Mouse (Mus musculus): ENCODE measurements at regions not wholly inside any gene's neighbourhood (a gene's known extent, or its start where the extent isn't known, plus 50 kb on each side); places are given as distances from the start of the nearest gene placed in this dataset.

GRCm38 (mm10) chr8:109384881-109385280 is 108.9 kb upstream of the Pmfbp1 start:
- H3K4me3 ChIP-seq (replicated peaks in 1 of 3; ENCODE audit: low read depth in 2 of 3, low read length in 2 of 3, poor library complexity in 1 of 3), result no peak overlapping the region
- no peaks in the 10 kb centered on the region for H3K27me3 ChIP-seq (replicated peaks)
- DNase-seq (ENCODE audit: extremely low read depth), result no peak
- no peak overlapping the region for H3K4me2 ChIP-seq (ENCODE audit: insufficient read depth, low read depth, poor library complexity, severe bottlenecking)
- dilution Hi-C loops (cut with MboI; ENCODE audit: extremely low pct_ligation_motif_present, extremely low pct_unique_long_range_greater_than_20kb, low sequenced_read_pairs), result no loop called here
- H3K36me3 ChIP-seq (replicated peaks in 1 of 2; ENCODE audit: control insufficient read depth in 1 of 2, insufficient read depth in 1 of 2, low read length in 1 of 2), result no peaks in the 10 kb centered on the region
- no peaks in the 10 kb centered on the region for H3K79me2 ChIP-seq (replicated peaks; ENCODE audit: control insufficient read depth, extremely low read depth, insufficient read depth, poor library complexity, severe bottlenecking)
- no peaks in the 10 kb centered on the region for H3K9me3 ChIP-seq (replicated peaks; ENCODE audit: low read length)
- in situ Hi-C loops (cut with MboI; ENCODE audit: low pct_ligation_motif_present, low pct_unique_long_range_greater_than_20kb, low sequenced_read_pairs), result no loop called here
- TF ChIP-seq MAZ (IDR thresholded peaks at IDR 0.05; ENCODE audit: low read depth, low read length), result no peak
- TF ChIP-seq TBP (conservative IDR thresholded peaks at IDR 0.05; ENCODE audit: low read depth, low read length), result no peak
- TF ChIP-seq E2F4 (IDR thresholded peaks at IDR 0.05; ENCODE audit: insufficient replicate concordance, low read depth, low read length), result no peak
- TF ChIP-seq NRF1 (IDR thresholded peaks at IDR 0.05; ENCODE audit: low read depth, low read length), result no peak
- no peak for TF ChIP-seq KAT2A (IDR thresholded peaks at IDR 0.05; ENCODE audit: insufficient replicate concordance, low read length)
- TF ChIP-seq IRF4 (IDR thresholded peaks at IDR 0.05; ENCODE audit: low read depth, low read length), result no peak
- H3K27ac ChIP-seq (ENCODE audit: insufficient read depth, low read depth), result no peak overlapping the region
- no peak overlapping the region for H3K9ac ChIP-seq (ENCODE audit: insufficient read depth, low read depth)
- no peaks in the 10 kb centered on the region for H3K4me1 ChIP-seq (ENCODE audit: control insufficient read depth in 1 of 2, insufficient read depth in 2 of 2)

- no peaks in the 10 kb centered on the region for H3K27me3 ChIP-seq (replicated peaks)
- TF ChIP-seq ZNF384 (IDR thresholded peaks at IDR 0.05; ENCODE audit: low read depth, low read length) (no peak), POLR2AphosphoS2 (IDR thresholded peaks at IDR 0.05; ENCODE audit: low read depth, low read length) (no peak), MXI1 (IDR thresholded peaks at IDR 0.05; ENCODE audit: low read depth, low read length) (no peak), NELFE (IDR thresholded peaks at IDR 0.05; ENCODE audit: low read depth, low read length) (no peak), CHD2 (IDR thresholded peaks at IDR 0.05; ENCODE audit: low read length) (no peak), UBTF (IDR thresholded peaks at IDR 0.05; ENCODE audit: low read depth, low read length) (no peak), MEF2A (IDR thresholded peaks at IDR 0.05; ENCODE audit: borderline replicate concordance, low read depth, low read length) (no peak), POLR2A (IDR thresholded peaks at IDR 0.05; ENCODE audit: low read depth, low read length) (no peak), RCOR1 (conservative IDR thresholded peaks at IDR 0.05; ENCODE audit: low read depth, low read length) (no peak), SMC3 (IDR thresholded peaks at IDR 0.05; ENCODE audit: low read depth, low read length) (no peak), KAT2A (IDR thresholded peaks at IDR 0.05; ENCODE audit: insufficient replicate concordance, low read length) (no peak)
- no peak overlapping the region for H3K9ac ChIP-seq (ENCODE audit: insufficient read depth, low read depth)
- no peaks in the 10 kb centered on the region for H3K36me3 ChIP-seq (replicated peaks in 1 of 2; ENCODE audit: control insufficient read depth in 1 of 2, insufficient read depth in 1 of 2, low read length in 1 of 2)
- no peaks in the 10 kb centered on the region for H3K4me1 ChIP-seq (ENCODE audit: control insufficient read depth in 1 of 2, insufficient read depth in 2 of 2)
- no peak for DNase-seq (ENCODE audit: extremely low read depth)
- H3K9me3 ChIP-seq (replicated peaks; ENCODE audit: low read length), result no peaks in the 10 kb centered on the region
- in situ Hi-C loops (cut with MboI; ENCODE audit: low pct_ligation_motif_present, low pct_unique_long_range_greater_than_20kb, low sequenced_read_pairs) (no loop called here), dilution Hi-C loops (cut with MboI; ENCODE audit: extremely low pct_ligation_motif_present, extremely low pct_unique_long_range_greater_than_20kb, low sequenced_read_pairs) (no loop called here)
- no peak overlapping the region for H3K4me2 ChIP-seq (ENCODE audit: insufficient read depth, low read depth, poor library complexity, severe bottlenecking)
- no peak overlapping the region for H3K4me3 ChIP-seq (replicated peaks in 1 of 3; ENCODE audit: low read depth in 2 of 3, low read length in 2 of 3, poor library complexity in 1 of 3)
- no peak overlapping the region for H3K27ac ChIP-seq (ENCODE audit: insufficient read depth, low read depth)
- no peaks in the 10 kb centered on the region for H3K79me2 ChIP-seq (replicated peaks; ENCODE audit: control insufficient read depth, extremely low read depth, insufficient read depth, poor library complexity, severe bottlenecking)
Measured at GRCm38 (mm10) chr8:109395133-109395855, 98.5 kb upstream of the Pmfbp1 start.

Measured in CH12.LX (cell line).